Mouse (Mus musculus): ENCODE data around the gene Lrrc75b. TPM values are rescaled to one million over a fixed set of nuclear protein-coding genes. Genes with fewer than 3 reads are reported as not detected.
"Not testable (repeated sequence)": the region's sequence is repeated elsewhere in the genome, so short reads cannot be mapped to it uniquely, and the experiment has no call there.

The Lrrc75b gene
- polyA plus RNA-seq, 1 experiment from 2014 or later: 2.7 TPM

DNA sequence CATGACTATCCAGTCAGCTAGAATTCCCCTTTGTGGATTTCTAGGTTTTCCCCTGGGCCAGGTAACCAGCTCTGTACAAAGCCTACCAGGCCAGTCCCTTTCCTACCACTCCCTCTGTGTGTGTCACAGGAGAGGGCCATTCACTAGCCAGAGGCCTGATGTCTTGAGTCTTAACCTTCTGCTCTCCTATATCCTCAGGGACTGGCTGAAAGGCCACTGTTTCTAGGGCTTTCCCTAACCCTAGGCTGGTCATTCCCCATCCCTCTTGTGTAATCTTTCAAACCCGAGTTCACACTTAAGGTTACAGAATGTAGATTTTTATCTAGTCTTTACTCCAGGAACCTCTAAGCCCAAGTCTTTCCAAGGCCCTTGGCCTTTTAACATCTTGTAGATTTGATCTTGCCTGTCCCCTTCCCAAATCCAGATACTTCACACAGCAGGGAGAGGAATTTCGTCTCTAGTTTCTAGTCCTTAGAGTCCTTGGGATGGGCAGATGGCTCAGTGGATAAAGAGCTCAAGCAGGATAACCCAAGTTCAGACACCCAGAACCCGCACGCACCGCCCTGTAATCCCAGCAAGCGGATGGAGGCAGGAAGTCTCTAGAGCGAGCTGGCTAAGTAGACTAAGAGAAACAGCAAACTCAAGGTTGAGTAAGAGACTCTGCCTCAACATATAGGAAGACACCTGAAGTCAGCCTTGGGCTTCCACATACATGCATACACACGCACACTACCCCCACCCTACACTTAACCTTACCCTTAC is 46.6 kb downstream of the Lrrc75b start:
- Histone ChIP-seq H3K27me3 (ENCODE audit: control insufficient read depth, insufficient read depth, low read length) (no peaks in the 10 kb centered on the region), H3K4me3 (ENCODE audit: control insufficient read depth in 1 of 2, insufficient read depth in 1 of 2, low read depth in 1 of 2, low read length in 2 of 2) (no peak overlapping the region), H3K9ac (ENCODE audit: low read length) (no peak overlapping the region), H3K27ac (replicated peaks in 1 of 2; ENCODE audit: control insufficient read depth in 1 of 2, insufficient read depth in 1 of 2, low read depth in 2 of 2, low read length in 2 of 2) (no peak overlapping the region), H3K9me3 (ENCODE audit: control insufficient read depth, low read length) (no peaks in the 10 kb centered on the region), H3K36me3 (ENCODE audit: control insufficient read depth, insufficient read depth, low read length) (peaks cover 39% of the 10 kb centered on the region), H3K4me1 (ENCODE audit: control insufficient read depth in 2 of 2, insufficient read depth in 2 of 2, low read length in 2 of 2) (peaks cover 5 to 19% of the 10 kb centered on the region in 2 experiments; a peak in 3 of 4 replicates), H3K4me2 (ENCODE audit: low read length) (no peak overlapping the region)
- ATAC-seq (ENCODE audit: insufficient number of reproducible peaks, insufficient read depth, low FRiP score, low read depth): no peak
- WGBS: 86% methylated on average over 8 of the region's 8 CpGs

DNA sequence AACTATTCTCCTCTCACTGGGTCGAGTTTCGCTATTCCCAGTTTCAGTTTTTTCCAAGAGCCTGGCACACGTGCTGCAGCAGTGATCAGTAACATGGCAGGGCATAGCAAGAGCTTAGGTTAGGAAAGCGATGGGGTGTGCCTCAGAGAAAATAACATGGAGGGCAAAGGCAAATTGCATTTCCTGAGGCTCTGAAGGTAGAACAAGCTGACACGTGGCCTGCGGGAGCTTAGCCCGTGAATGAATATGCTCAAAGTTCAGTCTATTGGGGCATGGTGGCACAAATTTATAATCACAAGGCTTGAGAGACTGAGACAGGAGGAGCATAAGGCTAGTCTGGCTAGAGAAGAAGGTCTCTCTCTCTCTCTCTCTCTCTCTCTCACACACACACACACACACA is 47.3 kb downstream of the Lrrc75b start:
- no peak for ATAC-seq (ENCODE audit: insufficient number of reproducible peaks, insufficient read depth, low FRiP score, low read depth)
- Histone ChIP-seq H3K4me1 (ENCODE audit: control insufficient read depth in 2 of 2, insufficient read depth in 2 of 2, low read length in 2 of 2) (peaks cover 5 to 19% of the 10 kb centered on the region in 2 experiments; a peak in 3 of 4 replicates), H3K27me3 (ENCODE audit: control insufficient read depth, insufficient read depth, low read length) (no peaks in the 10 kb centered on the region), H3K9me3 (ENCODE audit: control insufficient read depth, low read length) (no peaks in the 10 kb centered on the region), H3K9ac (ENCODE audit: low read length) (no peak overlapping the region), H3K36me3 (ENCODE audit: control insufficient read depth, insufficient read depth, low read length) (peaks cover 46% of the 10 kb centered on the region), H3K27ac (replicated peaks in 1 of 2; ENCODE audit: control insufficient read depth in 1 of 2, insufficient read depth in 1 of 2, low read depth in 2 of 2, low read length in 2 of 2) (no peak overlapping the region), H3K4me3 (ENCODE audit: control insufficient read depth in 1 of 2, insufficient read depth in 1 of 2, low read depth in 1 of 2, low read length in 2 of 2) (no peak overlapping the region), H3K4me2 (ENCODE audit: low read length) (no peak overlapping the region)
- WGBS: 86% methylated on average over 7 of the region's 7 CpGs

DNA sequence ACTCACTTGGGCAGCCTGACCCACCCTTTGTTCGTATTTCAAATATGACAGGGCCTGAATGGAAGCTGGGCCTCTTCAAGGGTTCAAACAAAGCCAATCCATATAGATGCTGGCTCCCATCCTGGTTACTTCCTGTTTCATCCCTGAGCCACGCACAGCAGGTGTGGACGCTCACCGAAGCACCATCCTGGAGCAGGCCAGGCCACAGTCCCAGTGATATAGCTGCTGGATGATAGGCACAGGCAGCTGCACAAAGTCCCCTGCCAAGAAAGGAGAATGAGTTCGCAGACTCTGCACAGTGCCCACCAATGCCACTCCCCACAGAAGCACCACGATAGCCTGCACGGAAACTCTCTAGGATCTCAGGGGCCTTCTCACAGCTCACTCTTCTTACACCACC is 48.2 kb downstream of the Lrrc75b start:
- H3K27ac ChIP-seq (replicated peaks in 1 of 2; ENCODE audit: control insufficient read depth in 1 of 2, insufficient read depth in 1 of 2, low read depth in 2 of 2, low read length in 2 of 2): no peak overlapping the region
- WGBS: 92% methylated on average over 7 of the region's 7 CpGs
- no peaks in the 10 kb centered on the region for H3K27me3 ChIP-seq (ENCODE audit: control insufficient read depth, insufficient read depth, low read length)
- no peak overlapping the region for H3K9ac ChIP-seq (ENCODE audit: low read length)
- no peak overlapping the region for H3K4me3 ChIP-seq (ENCODE audit: control insufficient read depth in 1 of 2, insufficient read depth in 1 of 2, low read depth in 1 of 2, low read length in 2 of 2)
- H3K4me2 ChIP-seq (ENCODE audit: low read length): no peak overlapping the region
- peaks cover 5 to 19% of the 10 kb centered on the region in 2 experiments; a peak in 3 of 4 replicates for H3K4me1 ChIP-seq (ENCODE audit: control insufficient read depth in 2 of 2, insufficient read depth in 2 of 2, low read length in 2 of 2)
- ATAC-seq (ENCODE audit: insufficient number of reproducible peaks, insufficient read depth, low FRiP score, low read depth): no peak
- no peaks in the 10 kb centered on the region for H3K9me3 ChIP-seq (ENCODE audit: control insufficient read depth, low read length)
- peaks cover 55% of the 10 kb centered on the region for H3K36me3 ChIP-seq (ENCODE audit: control insufficient read depth, insufficient read depth, low read length)

DNA sequence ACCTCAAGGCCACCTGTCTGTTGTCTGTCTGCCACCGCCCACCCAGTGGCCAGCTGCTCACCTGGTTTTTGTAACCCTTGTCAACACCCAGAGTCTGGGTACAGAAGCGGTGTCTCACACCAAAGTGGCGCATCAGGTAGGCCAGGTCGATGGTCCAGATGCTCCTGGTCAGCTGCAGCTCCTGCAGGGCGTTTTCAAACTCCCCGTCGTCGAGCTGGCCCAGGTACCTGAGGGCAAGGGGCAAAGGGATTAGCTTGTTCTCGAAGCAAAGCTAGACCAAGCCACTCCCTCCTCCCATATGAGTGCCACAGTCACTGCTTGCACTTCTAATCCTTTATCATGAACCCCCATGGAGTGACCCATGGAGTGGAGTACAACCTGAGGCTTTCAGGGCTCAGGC is 49.1 kb downstream of the Lrrc75b start:
- no peak overlapping the region for H3K9ac ChIP-seq (ENCODE audit: low read length)
- peaks cover 63% of the 10 kb centered on the region for H3K36me3 ChIP-seq (ENCODE audit: control insufficient read depth, insufficient read depth, low read length)
- H3K4me1 ChIP-seq (ENCODE audit: control insufficient read depth in 2 of 2, insufficient read depth in 2 of 2, low read length in 2 of 2): peaks cover 2 to 15% of the 10 kb centered on the region in 2 experiments; a peak in 2 of 4 replicates
- ATAC-seq (ENCODE audit: insufficient number of reproducible peaks, insufficient read depth, low FRiP score, low read depth): no peak
- WGBS: 77% methylated on average over 9 of the region's 9 CpGs
- no peaks in the 10 kb centered on the region for H3K27me3 ChIP-seq (ENCODE audit: control insufficient read depth, insufficient read depth, low read length)
- H3K27ac ChIP-seq (replicated peaks in 1 of 2; ENCODE audit: control insufficient read depth in 1 of 2, insufficient read depth in 1 of 2, low read depth in 2 of 2, low read length in 2 of 2): no peak overlapping the region
- no peak overlapping the region for H3K4me2 ChIP-seq (ENCODE audit: low read length)
- H3K4me3 ChIP-seq (ENCODE audit: control insufficient read depth in 1 of 2, insufficient read depth in 1 of 2, low read depth in 1 of 2, low read length in 2 of 2): no peak overlapping the region
- H3K9me3 ChIP-seq (ENCODE audit: control insufficient read depth, low read length): no peaks in the 10 kb centered on the region

DNA sequence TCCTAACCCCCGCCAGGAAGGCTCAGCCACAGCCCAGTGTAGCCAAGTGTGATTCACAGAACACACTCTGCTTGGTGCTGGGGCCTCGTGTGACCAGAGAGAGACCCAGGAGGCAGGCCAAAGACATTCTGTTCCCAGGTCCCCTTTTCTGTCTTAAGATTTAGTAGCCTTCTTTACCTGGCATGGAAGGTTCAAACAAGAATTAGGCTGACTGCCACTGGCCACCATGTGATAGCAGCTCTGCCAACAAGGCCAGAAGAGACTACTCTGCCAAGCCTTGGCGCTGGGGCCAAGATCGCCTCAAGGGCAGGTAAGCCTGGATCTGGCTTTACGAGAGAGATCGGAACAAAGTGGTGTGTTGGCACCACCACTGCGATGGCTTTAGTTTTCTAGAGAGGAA is 49.7 kb downstream of the Lrrc75b start:
- Histone ChIP-seq H3K4me3 (ENCODE audit: control insufficient read depth in 1 of 2, insufficient read depth in 1 of 2, low read depth in 1 of 2, low read length in 2 of 2) (no peak overlapping the region), H3K36me3 (ENCODE audit: control insufficient read depth, insufficient read depth, low read length) (peaks cover 63% of the 10 kb centered on the region), H3K9me3 (ENCODE audit: control insufficient read depth, low read length) (no peaks in the 10 kb centered on the region), H3K27ac (replicated peaks in 1 of 2; ENCODE audit: control insufficient read depth in 1 of 2, insufficient read depth in 1 of 2, low read depth in 2 of 2, low read length in 2 of 2) (no peak overlapping the region), H3K4me1 (ENCODE audit: control insufficient read depth in 2 of 2, insufficient read depth in 2 of 2, low read length in 2 of 2) (peaks cover 2 to 9% of the 10 kb centered on the region in 2 experiments; a peak in 2 of 4 replicates), H3K27me3 (ENCODE audit: control insufficient read depth, insufficient read depth, low read length) (no peaks in the 10 kb centered on the region), H3K4me2 (ENCODE audit: low read length) (no peak overlapping the region), H3K9ac (ENCODE audit: low read length) (no peak overlapping the region)
- no peak for ATAC-seq (ENCODE audit: insufficient number of reproducible peaks, insufficient read depth, low FRiP score, low read depth)
- WGBS: 92% methylated on average over 7 of the region's 7 CpGs

DNA sequence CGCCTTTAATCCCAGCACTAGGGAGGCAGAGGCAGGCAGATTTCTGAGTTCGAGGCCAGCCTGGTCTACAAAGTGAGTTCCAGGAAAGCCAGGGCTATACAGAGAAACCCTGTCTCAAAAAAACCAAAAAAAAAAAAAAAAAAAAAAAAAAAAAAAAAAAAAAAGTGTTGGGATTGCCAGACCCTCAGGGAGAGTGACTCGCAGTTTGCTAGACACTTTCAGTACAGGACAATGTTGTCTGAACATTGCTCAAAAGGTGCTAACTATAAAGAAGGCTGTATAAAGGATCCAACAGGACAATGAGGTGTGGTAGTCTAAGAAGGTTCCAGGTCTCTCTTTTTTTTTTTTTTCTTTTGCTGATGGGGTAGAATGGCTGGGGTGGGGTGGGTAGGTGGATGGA is 54.2 kb downstream of the Lrrc75b start:
- not testable (repeated sequence) for ATAC-seq (ENCODE audit: insufficient number of reproducible peaks, insufficient read depth, low FRiP score, low read depth); H3K27me3 ChIP-seq (ENCODE audit: control insufficient read depth, insufficient read depth, low read length); H3K9me3 ChIP-seq (ENCODE audit: control insufficient read depth, low read length); H3K4me3 ChIP-seq (ENCODE audit: control insufficient read depth in 1 of 2, insufficient read depth in 1 of 2, low read depth in 1 of 2, low read length in 2 of 2); H3K4me1 ChIP-seq (ENCODE audit: control insufficient read depth in 2 of 2, insufficient read depth in 2 of 2, low read length in 2 of 2); H3K4me2 ChIP-seq (ENCODE audit: low read length); H3K27ac ChIP-seq (replicated peaks in 1 of 2; ENCODE audit: control insufficient read depth in 1 of 2, insufficient read depth in 1 of 2, low read depth in 2 of 2, low read length in 2 of 2); H3K9ac ChIP-seq (ENCODE audit: low read length)
- peaks cover 54% of the 10 kb centered on the region for H3K36me3 ChIP-seq (ENCODE audit: control insufficient read depth, insufficient read depth, low read length)
- 86% methylated on average over 3 of the region's 3 CpGs for WGBS

DNA sequence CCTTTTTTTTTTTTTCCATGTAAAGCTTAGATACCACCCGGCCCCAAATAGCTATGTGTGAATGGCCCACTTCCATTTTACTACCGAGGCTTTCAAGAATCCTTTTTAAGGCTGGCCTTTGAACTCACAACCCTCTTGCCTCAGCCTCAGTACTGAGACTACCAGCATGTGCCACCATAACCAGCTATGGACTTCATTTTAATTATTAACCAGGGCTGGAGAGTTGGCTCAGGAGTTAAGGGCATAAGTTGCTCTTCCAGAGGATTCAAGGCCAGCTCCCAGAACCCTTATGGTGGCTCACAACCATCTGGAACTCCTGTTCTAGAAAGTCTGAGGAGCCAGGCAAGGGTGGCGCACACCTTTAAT is 55.0 kb downstream of the Lrrc75b start:
- Histone ChIP-seq H3K4me1 (ENCODE audit: control insufficient read depth in 2 of 2, insufficient read depth in 2 of 2, low read length in 2 of 2) (peaks cover 0 to 1% of the 10 kb centered on the region in 2 experiments; a peak in 1 of 4 replicates), H3K27ac (replicated peaks in 1 of 2; ENCODE audit: control insufficient read depth in 1 of 2, insufficient read depth in 1 of 2, low read depth in 2 of 2, low read length in 2 of 2) (no peak overlapping the region), H3K9me3 (ENCODE audit: control insufficient read depth, low read length) (no peaks in the 10 kb centered on the region), H3K27me3 (ENCODE audit: control insufficient read depth, insufficient read depth, low read length) (no peaks in the 10 kb centered on the region), H3K9ac (ENCODE audit: low read length) (no peak overlapping the region), H3K36me3 (ENCODE audit: control insufficient read depth, insufficient read depth, low read length) (peaks cover 46% of the 10 kb centered on the region), H3K4me2 (ENCODE audit: low read length) (no peak overlapping the region), H3K4me3 (ENCODE audit: control insufficient read depth in 1 of 2, insufficient read depth in 1 of 2, low read depth in 1 of 2, low read length in 2 of 2) (no peak overlapping the region)
- 73% methylated on average over 3 of the region's 3 CpGs for WGBS
- ATAC-seq (ENCODE audit: insufficient number of reproducible peaks, insufficient read depth, low FRiP score, low read depth): no peak

Data from heart, embryonic 14.5 days (tissue).